Mouse (Mus musculus): ENCODE data around the gene Tex44. TPM values are rescaled to one million over a fixed set of nuclear protein-coding genes. Genes with fewer than 3 reads are reported as not detected.

Gene Tex44
- polyA plus RNA-seq, 1 experiment: 0.11 TPM

DNA sequence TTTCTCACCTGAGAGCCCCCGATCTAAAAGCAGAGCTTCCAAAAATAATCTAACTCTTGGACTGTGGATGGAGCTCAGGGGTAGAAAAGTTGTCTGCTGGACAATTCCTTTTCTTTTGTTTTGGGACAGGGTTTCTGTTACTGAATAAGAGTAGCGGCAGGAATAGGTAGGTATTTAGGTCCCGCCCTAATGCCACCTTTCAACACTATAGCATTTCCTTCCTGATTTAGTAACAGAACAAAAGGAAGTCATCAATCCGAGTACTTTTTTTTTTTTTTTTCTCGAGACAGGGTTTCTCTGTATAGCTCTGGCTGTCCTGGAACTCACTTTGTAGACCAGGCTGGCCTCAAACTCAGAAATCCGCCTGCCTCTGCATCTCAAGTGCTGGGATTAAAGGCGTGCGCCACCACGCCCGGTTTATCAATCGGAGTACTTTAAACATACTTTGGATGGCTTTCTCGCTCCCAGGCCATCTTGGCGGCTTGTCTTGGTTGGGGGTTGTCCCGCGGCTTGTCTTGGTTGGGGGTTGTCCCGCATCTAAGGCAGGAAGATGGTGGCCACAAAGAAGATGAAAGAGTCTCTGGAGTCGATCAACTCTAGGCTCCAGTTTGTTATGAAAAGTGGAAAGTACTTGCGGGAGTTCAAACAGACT lies 47.1 kb downstream of the Tex44 start:
- Histone ChIP-seq H3K4me1 (ENCODE audit: control insufficient read depth, insufficient read depth, low read length) (peaks cover 19% of the 10 kb centered on the region), H3K4me3 (replicated peaks; ENCODE audit: extremely low read depth, low read depth, low read length) (no peak overlapping the region)
- DNase-seq: no peak
- WGBS: 75% methylated on average over 18 of the region's 18 CpGs
- TF ChIP-seq POLR2A (IDR thresholded peaks at IDR 0.05; ENCODE audit: borderline replicate concordance, extremely low read depth, low read depth, low read length): no peak
- no peak for TF ChIP-seq CTCF (IDR thresholded peaks at IDR 0.05; ENCODE audit: insufficient read depth, low read length)

Other genes starting within 250 kb of the Tex44 start
- gene B3gnt7, start 123.5 kb upstream of the Tex44 start, polyA plus RNA-seq (2012; rRNA removed): 13.7 and 16.4 TPM in 2 replicates
- gene Ncl, start 66.9 kb upstream of the Tex44 start, polyA plus RNA-seq (2012; rRNA removed): 6.1 and 8.1 TPM in 2 replicates
- gene Nmur1, start 101 bp upstream of the Tex44 start, polyA plus RNA-seq (2012; rRNA removed): 2.9 TPM in 2 replicates
- 751 and 980 TPM in 2 replicates for gene Ptma, start 100.4 kb downstream of the Tex44 start, polyA plus RNA-seq (2012; rRNA removed)
- 15.8 and 20.8 TPM in 2 replicates for gene Pde6d, start 156.3 kb downstream of the Tex44 start, polyA plus RNA-seq (2012; rRNA removed)
- 23.2 and 30.2 TPM in 2 replicates for gene Cops7b, start 156.6 kb downstream of the Tex44 start, polyA plus RNA-seq (2012; rRNA removed)
- gene Nppc, start 244.2 kb downstream of the Tex44 start, polyA plus RNA-seq (2012; rRNA removed): 0.11 and 0.19 TPM in 2 replicates

Data from lung, adult 2 months (tissue).